Mouse (Mus musculus) midbrain, embryonic 15.5 days (tissue): Measurements from ENCODE around the gene Patj. TPM values are rescaled to one million over a fixed set of nuclear protein-coding genes. Genes with fewer than 3 reads are reported as not detected.

ENCODE experiments used
- ATAC-seq: fragments of 200-750 bp; cut with Nextera tagmentation; replicated peaks from 2 replicates; pipeline ENCODE4 v1.8.0; 2017; ENCODE audit warnings: moderate TSS enrichment
- H3K27ac ChIP-seq: fragments of 300-500 bp; sonication (generic); 2 replicates; pipeline ENCODE4 v1.5.1; 2015; ENCODE audit warnings: mild to moderate bottlenecking, inconsistent platforms
- H3K27me3 ChIP-seq: fragments of 300-500 bp; sonication (generic); replicated peaks from 2 replicates; pipeline ENCODE4 v1.6.1; 2015; ENCODE audit warnings: inconsistent platforms
- H3K36me3 ChIP-seq: fragments of 300-500 bp; sonication (generic); replicated peaks from 2 replicates; pipeline ENCODE4 v1.6.1; 2015; ENCODE audit warnings: inconsistent platforms
- H3K4me1 ChIP-seq: fragments of 300-500 bp; sonication (generic); 2 replicates; pipeline ENCODE4 v1.6.1; 2015; ENCODE audit warnings: inconsistent platforms
- H3K4me2 ChIP-seq: fragments of 300-500 bp; sonication (generic); 2 replicates; pipeline ENCODE4 v1.6.1; 2015; ENCODE audit warnings: inconsistent platforms, mild to moderate bottlenecking, moderate library complexity
- H3K4me3 ChIP-seq: fragments of 300-500 bp; sonication (generic); 2 replicates; pipeline ENCODE4 v1.5.1; 2015; ENCODE audit warnings: mild to moderate bottlenecking, inconsistent platforms
- H3K9ac ChIP-seq: fragments of 300-500 bp; sonication (generic); 2 replicates; pipeline ENCODE4 v1.6.1; 2015; ENCODE audit warnings: mild to moderate bottlenecking, inconsistent platforms
- H3K9me3 ChIP-seq: fragments of 300-500 bp; sonication (generic); 2 replicates; pipeline ENCODE4 v1.6.1; 2016; ENCODE audit warnings: inconsistent platforms
- WGBS: fragments of 180-500 bp; shearing (Covaris S2); methylation state at CpG from one replicate; pipeline ENCODE4 v1.1.7; 2015; ENCODE audit warnings: mixed read lengths; 5-methylcytosine and 5-hydroxymethylcytosine counted together
- polyA plus RNA-seq: library from polyadenylated mRNA; unstranded; fragments of >200 nt; fragmentation: Nextera tagmentation; extraction: Ambion mirVana; gene quantifications from 2 replicates; pipeline ENCODE4 v1.2.1, GENCODE M21; 2015

Patj gene
- polyA plus RNA-seq, 1 experiment from 2014 or later: 9.5 TPM

GRCm38 (mm10) chr4:98654419-98654821, 258.8 kb downstream of the Patj start:
- 70% methylated on average over 2 of the region's 2 CpGs for WGBS
- H3K4me3 ChIP-seq: no peak overlapping the region
- no peaks in the 10 kb centered on the region for H3K4me1 ChIP-seq
- H3K9me3 ChIP-seq: no peaks in the 10 kb centered on the region
- no peak overlapping the region for H3K4me2 ChIP-seq
- no peak overlapping the region for H3K9ac ChIP-seq
- ATAC-seq: no peak
- no peaks in the 10 kb centered on the region for H3K36me3 ChIP-seq
- no peak overlapping the region for H3K27ac ChIP-seq
- H3K27me3 ChIP-seq: no peaks in the 10 kb centered on the region

GRCm38 (mm10) chr4:98656759-98657158, 261.2 kb downstream of the Patj start:
- 90% methylated on average over 1 of the region's 1 CpGs for WGBS
- Histone ChIP-seq H3K27ac (no peak overlapping the region), H3K9me3 (no peaks in the 10 kb centered on the region), H3K4me2 (no peak overlapping the region), H3K27me3 (no peaks in the 10 kb centered on the region), H3K4me3 (no peak overlapping the region), H3K36me3 (no peaks in the 10 kb centered on the region), H3K4me1 (no peaks in the 10 kb centered on the region), H3K9ac (no peak overlapping the region)
- ATAC-seq: no peak

- no peaks in the 10 kb centered on the region for H3K4me1 ChIP-seq
- H3K27me3 ChIP-seq: no peaks in the 10 kb centered on the region
- no peak for ATAC-seq
- 57% methylated on average over 2 of the region's 2 CpGs for WGBS
- no peak overlapping the region for H3K4me3 ChIP-seq
- no peak overlapping the region for H3K4me2 ChIP-seq
- H3K9ac ChIP-seq: no peak overlapping the region
- peaks cover 7% of the 10 kb centered on the region; the same call in 1 of the 2 replicates for H3K9me3 ChIP-seq
- no peak overlapping the region for H3K27ac ChIP-seq
- H3K36me3 ChIP-seq: no peaks in the 10 kb centered on the region
These were observed 263.4 kb downstream of the Patj start for GRCm38 (mm10) chr4:98659032-98659431.

- Histone ChIP-seq H3K4me2 (no peak overlapping the region), H3K9me3 (peaks cover 7% of the 10 kb centered on the region; the same call in 1 of the 2 replicates), H3K4me3 (no peak overlapping the region), H3K27me3 (no peaks in the 10 kb centered on the region), H3K9ac (no peak overlapping the region), H3K27ac (no peak overlapping the region), H3K4me1 (no peaks in the 10 kb centered on the region), H3K36me3 (no peaks in the 10 kb centered on the region)
- ATAC-seq: no peak
- 82% methylated on average over 2 of the region's 2 CpGs for WGBS
These were observed 264.9 kb downstream of the Patj start for GRCm38 (mm10) chr4:98660534-98660933.

GRCm38 (mm10) chr4:98665884-98666283, 270.3 kb downstream of the Patj start:
- Histone ChIP-seq H3K27ac (no peak overlapping the region), H3K27me3 (no peaks in the 10 kb centered on the region), H3K9ac (no peak overlapping the region), H3K36me3 (no peaks in the 10 kb centered on the region), H3K4me1 (no peaks in the 10 kb centered on the region), H3K9me3 (peaks cover 7% of the 10 kb centered on the region; the same call in 1 of the 2 replicates), H3K4me2 (no peak overlapping the region), H3K4me3 (no peak overlapping the region)
- no peak for ATAC-seq
- 87% methylated on average over 7 of the region's 7 CpGs for whole genome bisulfite sequencing

GRCm38 (mm10) chr4:98666451-98666850, 270.9 kb downstream of the Patj start:
- Histone ChIP-seq H3K4me3 (no peak overlapping the region), H3K4me1 (no peaks in the 10 kb centered on the region), H3K9me3 (peaks cover 7% of the 10 kb centered on the region; the same call in 1 of the 2 replicates), H3K36me3 (no peaks in the 10 kb centered on the region), H3K4me2 (no peak overlapping the region), H3K27ac (no peak overlapping the region), H3K9ac (no peak overlapping the region), H3K27me3 (no peaks in the 10 kb centered on the region)
- ATAC-seq: no peak
- WGBS: 88% methylated on average over 1 of the region's 1 CpGs

GRCm38 (mm10) chr4:98667009-98667408, 271.4 kb downstream of the Patj start:
- Histone ChIP-seq H3K27ac (no peak overlapping the region), H3K4me2 (no peak overlapping the region), H3K4me3 (no peak overlapping the region), H3K9ac (no peak overlapping the region), H3K36me3 (no peaks in the 10 kb centered on the region), H3K27me3 (no peaks in the 10 kb centered on the region), H3K4me1 (no peaks in the 10 kb centered on the region), H3K9me3 (peaks cover 7% of the 10 kb centered on the region; the same call in 1 of the 2 replicates)
- ATAC-seq: no peak
- WGBS: 80% methylated on average over 3 of the region's 3 CpGs

GRCm38 (mm10) chr4:98677506-98677905, 281.9 kb downstream of the Patj start:
- no peaks in the 10 kb centered on the region for H3K36me3 ChIP-seq

GRCm38 (mm10) chr4:98686678-98687267, 291.2 kb downstream of the Patj start:
- 76% methylated on average over 11 of the region's 11 CpGs for WGBS
- no peak for ATAC-seq

More at GRCm38 (mm10) chr4:98677506-98677905, 281.9 kb downstream of the Patj start:
- no peak overlapping the region for H3K9ac ChIP-seq
- 78% methylated on average over 9 of the region's 9 CpGs for WGBS
- H3K4me1 ChIP-seq: no peaks in the 10 kb centered on the region
- no peaks in the 10 kb centered on the region for H3K27me3 ChIP-seq
- ATAC-seq: no peak
- H3K9me3 ChIP-seq: no peaks in the 10 kb centered on the region
- no peak overlapping the region for H3K4me3 ChIP-seq
- no peak overlapping the region for H3K4me2 ChIP-seq
- no peak overlapping the region for H3K27ac ChIP-seq

GRCm38 (mm10) chr4:98688116-98688515, 292.5 kb downstream of the Patj start:
- WGBS: 37% methylated on average over 11 of the region's 11 CpGs
- Histone ChIP-seq H3K9ac (no peak overlapping the region), H3K4me3 (no peak overlapping the region), H3K36me3 (no peaks in the 10 kb centered on the region), H3K4me2 (peak overlapping the region; percentile 28), H3K4me1 (peaks cover 10% of the 10 kb centered on the region), H3K27me3 (no peaks in the 10 kb centered on the region), H3K27ac (peak overlapping the region; percentile 55), H3K9me3 (no peaks in the 10 kb centered on the region)
- ATAC-seq: peak; percentile 76

More at GRCm38 (mm10) chr4:98686678-98687267, 291.2 kb downstream of the Patj start:
- H3K4me2 ChIP-seq: no peak overlapping the region
- no peak overlapping the region for H3K9ac ChIP-seq
- no peaks in the 10 kb centered on the region for H3K36me3 ChIP-seq
- no peak overlapping the region for H3K4me3 ChIP-seq
- H3K27ac ChIP-seq: no peak overlapping the region
- H3K4me1 ChIP-seq: peaks cover 10% of the 10 kb centered on the region
- no peaks in the 10 kb centered on the region for H3K9me3 ChIP-seq
- no peaks in the 10 kb centered on the region for H3K27me3 ChIP-seq

- Histone ChIP-seq H3K4me2 (peak overlapping the region; percentile 28), H3K27ac (peak overlapping the region; percentile 55), H3K36me3 (no peaks in the 10 kb centered on the region), H3K9me3 (no peaks in the 10 kb centered on the region), H3K27me3 (no peaks in the 10 kb centered on the region), H3K9ac (no peak overlapping the region), H3K4me3 (no peak overlapping the region), H3K4me1 (peaks cover 10% of the 10 kb centered on the region)
- ATAC-seq: peak; percentile 49
- 58% methylated on average over 9 of the region's 9 CpGs for WGBS
These were observed 292.9 kb downstream of the Patj start for GRCm38 (mm10) chr4:98688520-98688919.

GRCm38 (mm10) chr4:98689988-98690387, 294.4 kb downstream of the Patj start:
- ATAC-seq: no peak
- WGBS: 100% methylated on average over 1 of the region's 1 CpGs

More at GRCm38 (mm10) chr4:98689988-98690387, 294.4 kb downstream of the Patj start:
- no peak overlapping the region for H3K4me3 ChIP-seq
- H3K36me3 ChIP-seq: no peaks in the 10 kb centered on the region
- no peak overlapping the region for H3K27ac ChIP-seq
- peaks cover 10% of the 10 kb centered on the region for H3K4me1 ChIP-seq
- no peak overlapping the region for H3K9ac ChIP-seq
- no peak overlapping the region for H3K4me2 ChIP-seq
- H3K9me3 ChIP-seq: no peaks in the 10 kb centered on the region
- H3K27me3 ChIP-seq: no peaks in the 10 kb centered on the region
